Mouse (Mus musculus): ENCODE results near the gene Coil.
A peak's percentile ranks its signal among the peaks of the same experiment; 100 is the strongest.
"Not testable (repeated sequence)": the region's sequence is repeated elsewhere in the genome, so short reads cannot be mapped to it uniquely, and the experiment has no call there.

The Coil gene

DNA sequence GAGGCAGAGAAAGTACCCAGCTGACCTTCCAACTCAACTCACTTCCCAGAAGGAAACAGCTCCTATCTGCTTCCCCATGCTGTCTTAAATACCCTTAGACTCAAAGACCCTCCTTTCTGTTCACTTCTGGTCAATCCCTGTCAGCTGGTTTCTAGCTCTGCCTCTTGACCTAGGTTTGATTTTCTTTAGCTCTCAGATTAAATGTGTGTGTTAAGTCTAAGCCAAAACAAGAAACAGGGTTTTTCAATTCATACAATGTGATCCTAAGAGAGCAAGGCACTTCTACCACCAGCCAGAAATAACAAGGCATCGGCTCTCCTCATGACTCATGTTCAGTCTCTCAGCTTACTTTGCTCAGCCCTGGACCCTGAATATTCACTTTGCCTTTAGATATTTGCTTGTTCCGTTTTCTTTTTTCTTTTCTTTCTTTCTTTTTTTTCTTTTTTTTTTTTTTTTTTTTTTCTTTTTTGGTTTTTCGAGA is 3.1 kb upstream of the Coil start, which contains the start of gene Elobl:
Gene Elobl (minus strand): TSS at position 51 of the 481 bp plus-strand sequence.
- no peak for DNase-seq (ENCODE audit: low spot score in 2 of 2)

DNA sequence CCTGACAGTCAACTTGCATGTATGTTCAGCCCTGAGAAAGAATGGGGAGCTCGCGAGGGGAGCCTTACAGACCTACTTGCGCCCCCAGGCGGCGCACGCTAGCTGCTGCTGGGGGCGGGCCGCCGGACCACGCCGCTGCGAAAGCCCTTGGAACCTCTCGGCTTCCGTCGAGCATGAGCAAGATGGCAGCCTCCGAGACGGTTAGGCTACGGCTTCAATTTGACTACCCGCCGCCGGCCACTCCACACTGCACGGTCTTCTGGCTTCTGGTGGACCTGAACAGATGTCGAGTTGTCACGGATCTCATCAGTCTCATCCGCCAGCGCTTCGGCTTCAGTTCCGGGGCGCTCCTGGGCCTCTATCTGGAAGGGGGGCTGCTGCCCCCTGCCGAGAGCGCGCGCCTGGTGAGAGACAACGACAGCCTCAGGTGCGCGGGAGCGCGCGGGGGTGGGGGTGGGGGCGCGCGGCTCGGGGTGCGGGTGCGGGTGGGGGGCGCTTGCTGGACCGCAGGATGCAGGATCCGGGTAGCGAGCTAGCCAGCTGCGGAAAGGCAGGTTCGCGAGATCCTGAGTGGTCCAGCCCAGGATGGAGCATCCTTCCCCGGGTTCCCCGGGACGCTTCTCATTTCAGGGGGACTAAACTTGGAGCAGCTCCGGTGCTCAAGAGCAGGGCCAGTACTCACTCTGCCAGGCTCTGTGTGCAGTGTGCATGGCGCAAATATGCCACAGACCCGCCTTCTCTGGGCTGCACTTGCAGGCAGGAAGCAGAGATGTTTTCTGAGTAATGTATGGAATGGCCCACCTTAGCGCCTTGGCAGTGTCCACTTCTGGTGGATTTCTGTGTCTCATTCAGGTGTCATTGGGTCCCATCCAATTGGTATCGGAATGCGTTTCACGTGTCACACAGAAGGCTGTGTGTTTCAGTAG is 4.0 kb downstream of the Coil start:
- peak; percentile 86 to 93 for DNase-seq (ENCODE audit: low spot score in 2 of 2)

DNA sequence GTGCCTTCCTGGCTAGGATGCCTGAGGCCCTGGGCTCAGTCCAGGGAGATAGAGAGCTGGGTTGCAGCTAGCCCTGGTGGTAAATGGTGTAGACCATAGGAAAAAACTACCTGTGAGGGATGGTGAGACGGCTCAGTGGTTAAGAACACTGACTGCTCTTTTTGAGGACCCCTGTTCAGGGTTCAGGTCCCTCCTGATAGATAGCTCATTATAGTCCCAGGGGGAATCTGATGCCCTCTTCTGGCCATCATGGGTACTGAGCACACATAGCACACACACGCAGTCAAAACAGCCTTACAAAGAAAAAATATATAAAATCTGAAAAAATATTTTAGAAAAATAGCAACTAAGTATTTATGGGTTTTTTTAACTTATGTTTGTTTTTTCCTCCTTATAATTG is 6.3 kb downstream of the Coil start:
- DNase-seq (ENCODE audit: low spot score in 2 of 2): no peak

DNA sequence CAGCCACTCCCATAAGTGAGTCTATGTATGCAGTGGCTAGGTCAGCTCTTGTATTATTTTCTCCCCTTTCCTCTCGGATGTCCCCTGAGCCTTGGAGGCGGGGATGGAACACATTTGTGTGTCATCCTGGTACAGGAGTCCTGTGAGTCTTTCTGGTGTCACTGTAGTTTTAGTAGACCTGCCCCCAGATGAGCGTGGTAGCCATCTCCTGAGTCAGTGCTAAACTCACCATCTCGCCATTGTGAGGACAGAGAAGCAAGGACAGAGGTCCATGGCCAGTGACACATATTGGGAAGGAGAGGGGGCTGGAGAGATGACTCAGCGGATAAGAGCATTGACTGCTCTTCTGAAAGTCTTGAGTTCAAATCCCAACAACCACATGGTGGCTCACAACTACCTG is 7.1 kb downstream of the Coil start:
- no peak for DNase-seq (ENCODE audit: low spot score in 2 of 2)

DNA sequence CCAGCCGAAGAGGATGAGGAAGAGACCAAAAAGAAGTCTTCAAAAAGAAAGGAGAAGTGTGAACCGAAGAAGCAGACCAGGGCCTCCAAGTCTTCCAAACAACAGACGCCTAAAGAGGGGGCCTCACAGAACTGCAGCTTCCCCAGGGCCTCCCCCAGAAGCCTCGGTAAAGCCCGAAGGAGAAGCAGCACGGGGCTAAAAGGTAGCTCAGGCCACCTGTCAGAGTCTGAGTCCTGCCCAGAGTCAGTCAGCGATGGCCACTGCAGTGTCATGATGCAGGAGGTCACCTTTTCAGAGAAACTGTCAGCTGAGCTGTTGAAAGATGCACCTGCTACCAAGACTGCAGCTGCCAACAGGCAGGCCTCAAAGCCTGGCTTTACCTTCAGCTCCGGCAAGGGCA is 11.3 kb downstream of the Coil start:
- no peak for DNase-seq (ENCODE audit: low spot score in 2 of 2)

DNA sequence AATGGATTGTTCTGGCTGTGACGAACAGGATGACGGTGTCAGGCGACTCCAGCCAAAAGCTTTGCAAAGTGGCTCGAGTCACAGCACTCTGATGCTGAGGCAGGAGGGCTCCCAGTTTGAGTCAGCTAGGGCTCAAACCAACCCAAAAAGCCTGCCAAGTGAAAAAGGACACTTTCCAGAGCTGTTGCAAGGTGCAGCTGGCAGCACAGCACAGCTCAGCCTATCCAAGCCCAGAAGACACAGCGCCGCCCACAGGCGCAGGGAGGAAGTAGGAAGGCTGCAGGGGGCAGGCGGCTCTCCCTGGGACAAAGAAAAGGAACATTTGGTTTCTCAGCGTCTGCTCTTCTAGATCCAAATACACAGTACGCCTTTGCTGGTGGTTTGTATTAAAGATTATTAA is 16.6 kb downstream of the Coil start:
- DNase-seq (ENCODE audit: low spot score in 2 of 2): no peak

DNA sequence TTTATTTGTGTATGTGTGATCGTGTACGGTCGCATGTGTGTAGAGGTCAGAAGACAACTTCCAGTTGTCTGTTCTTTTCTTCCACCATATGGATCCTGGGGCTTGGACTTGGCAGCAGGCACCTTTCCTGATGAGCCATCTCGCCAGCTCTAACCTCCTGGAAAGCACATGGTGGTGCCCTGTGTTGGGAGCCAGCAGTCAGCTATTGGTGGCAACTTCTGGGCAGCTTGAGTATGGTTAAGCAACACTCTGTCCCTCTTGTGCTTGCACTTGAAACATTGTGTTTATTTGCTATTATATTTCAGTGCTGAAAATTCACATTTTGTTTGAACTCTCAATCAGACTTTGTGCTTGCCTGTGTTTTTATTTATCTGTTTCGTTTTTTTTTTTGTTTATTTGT is 18.9 kb downstream of the Coil start:
- DNase-seq (ENCODE audit: low spot score in 2 of 2): no peak

DNA sequence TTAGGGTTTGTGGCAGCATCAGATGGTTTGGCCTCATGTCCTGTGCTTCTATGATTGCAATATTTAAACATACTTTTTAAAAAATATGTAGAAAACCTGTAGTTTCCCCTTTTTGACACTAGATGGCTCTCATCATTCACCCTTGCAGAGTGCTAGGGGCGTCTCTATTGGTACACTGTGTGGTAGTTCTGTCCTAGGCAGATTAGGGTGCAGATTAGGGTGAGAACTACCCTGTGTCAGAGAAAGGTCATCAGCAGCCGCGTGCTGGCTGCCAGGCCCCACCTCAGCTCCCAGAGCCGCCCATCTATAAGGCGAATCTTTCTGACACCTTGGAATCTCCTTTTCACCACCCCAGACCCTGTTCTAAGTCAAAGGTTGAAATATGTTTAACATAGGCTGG is 19.5 kb downstream of the Coil start:
- peak in 1 of 2 experiments; percentile 43 for DNase-seq (ENCODE audit: low spot score in 2 of 2)

DNA sequence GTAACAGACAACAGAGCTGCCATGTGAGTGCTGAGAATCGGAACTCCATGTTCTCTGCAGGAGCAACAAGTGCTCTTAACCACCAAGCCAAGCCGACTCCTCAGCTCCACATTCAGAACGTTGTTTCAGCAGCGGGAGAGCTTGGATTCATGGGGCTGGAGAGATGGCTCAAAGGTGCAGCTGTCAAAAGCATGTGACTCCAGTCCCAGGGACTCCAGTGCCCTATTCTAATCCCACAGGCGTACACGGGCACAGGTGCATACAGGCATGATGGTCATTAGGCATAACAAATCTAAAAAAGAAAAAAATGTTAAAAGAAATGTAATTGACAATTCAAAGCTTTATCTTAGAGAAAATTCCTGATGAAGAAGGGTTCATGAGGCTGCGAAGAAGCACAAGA is 23.1 kb downstream of the Coil start:
- DNase-seq (ENCODE audit: low spot score in 2 of 2): no peak

DNA sequence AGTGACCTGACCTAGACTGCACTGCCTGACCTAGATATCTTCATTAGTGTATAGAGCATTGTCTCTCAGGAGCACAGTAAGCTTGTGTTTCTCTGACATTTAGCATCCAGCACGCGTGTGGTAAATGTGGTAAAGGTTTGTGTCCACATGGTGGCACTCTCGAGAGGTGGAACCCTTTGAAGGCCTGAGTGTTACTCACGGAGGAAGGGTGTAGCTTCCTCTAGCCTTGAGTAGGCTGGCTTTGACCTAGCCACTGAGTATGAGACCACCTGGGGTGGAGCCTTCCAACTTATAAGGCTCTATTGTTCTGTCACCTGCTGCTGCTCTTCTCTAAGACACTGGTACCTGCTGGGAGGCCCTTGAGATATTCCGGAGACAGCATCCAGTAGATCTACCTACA is 23.6 kb downstream of the Coil start:
- peak; percentile 70 to 76 for DNase-seq (ENCODE audit: low spot score in 2 of 2)

DNA sequence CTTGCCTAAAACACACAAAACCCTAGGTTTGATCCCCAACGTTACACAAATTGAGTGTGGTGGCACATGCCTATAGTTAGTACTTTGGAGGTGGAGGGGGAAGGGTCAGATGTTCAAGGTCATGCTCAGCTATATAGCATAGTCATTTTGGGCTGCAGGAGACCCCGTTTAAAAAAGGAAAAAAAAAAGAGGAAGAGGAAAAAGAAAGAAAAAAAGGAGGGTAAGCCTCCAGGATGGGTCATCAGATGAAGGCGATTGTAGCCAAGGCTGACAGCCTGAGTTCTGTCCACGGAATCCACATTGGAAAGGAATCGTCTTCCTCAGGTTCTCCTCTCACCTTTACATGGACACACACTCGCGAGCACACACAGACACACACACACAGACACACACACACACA is 24.4 kb downstream of the Coil start:
- DNase-seq (ENCODE audit: low spot score in 2 of 2): no peak

DNA sequence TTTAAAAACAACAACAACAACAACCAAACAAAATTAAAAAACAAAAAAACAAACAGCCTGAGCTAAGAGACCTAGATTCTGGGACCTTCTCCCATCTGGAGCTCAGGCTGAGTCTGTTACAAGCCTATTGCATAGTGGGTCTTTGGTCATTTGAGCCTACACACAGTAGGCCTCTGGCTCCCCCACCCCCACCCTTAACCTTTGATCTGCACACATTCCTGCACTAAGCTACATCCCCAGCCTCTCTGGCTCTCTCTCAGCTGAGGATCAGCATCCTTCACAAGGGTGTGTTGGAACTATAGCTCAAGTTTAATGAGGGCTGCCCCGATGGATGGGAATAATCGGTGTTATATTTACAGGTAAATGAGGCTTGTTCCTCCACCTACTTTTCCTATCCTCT is 25.6 kb downstream of the Coil start:
- DNase-seq (ENCODE audit: low spot score in 2 of 2): no peak

DNA sequence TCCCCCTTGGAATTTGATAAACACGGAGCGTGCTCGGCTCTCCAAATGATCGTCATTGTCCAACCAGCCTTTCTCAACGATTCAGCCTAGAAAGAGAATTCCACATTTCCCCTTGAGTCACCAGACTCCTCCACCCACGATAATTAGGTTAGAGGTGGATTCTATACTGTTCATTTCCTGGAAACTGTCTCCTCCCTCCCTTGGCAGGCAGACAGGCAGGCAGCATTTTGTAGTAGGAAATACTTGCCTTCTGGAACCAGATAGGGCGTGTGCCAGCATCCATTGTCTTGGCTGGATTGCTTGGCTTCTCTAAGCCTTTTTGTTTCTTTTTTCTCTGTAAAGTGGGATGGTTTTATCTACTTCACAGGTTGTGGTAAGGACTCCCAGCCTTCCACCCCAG is 26.4 kb downstream of the Coil start:
- DNase-seq (ENCODE audit: low spot score in 2 of 2): no peak

DNA sequence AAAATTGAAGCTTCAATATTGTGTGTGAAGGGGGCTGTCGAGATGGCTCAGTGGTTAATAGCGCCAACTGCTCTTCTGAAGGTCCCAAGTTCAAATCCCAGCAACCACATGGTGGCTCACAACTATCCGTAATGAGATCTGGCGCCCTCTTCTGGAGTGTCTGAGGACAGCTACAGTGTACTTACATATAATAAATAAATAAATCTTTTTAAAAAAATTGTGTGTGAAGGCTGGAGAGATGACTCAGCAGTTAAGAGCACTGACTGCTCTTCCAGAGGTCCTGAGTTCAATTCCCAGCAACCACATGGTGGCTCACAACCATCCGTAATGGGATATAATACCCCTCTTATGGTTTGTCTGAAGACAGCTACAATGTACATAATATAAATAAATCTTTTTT is 27.3 kb downstream of the Coil start:
- not testable (repeated sequence) for DNase-seq (ENCODE audit: low spot score in 2 of 2)

DNA sequence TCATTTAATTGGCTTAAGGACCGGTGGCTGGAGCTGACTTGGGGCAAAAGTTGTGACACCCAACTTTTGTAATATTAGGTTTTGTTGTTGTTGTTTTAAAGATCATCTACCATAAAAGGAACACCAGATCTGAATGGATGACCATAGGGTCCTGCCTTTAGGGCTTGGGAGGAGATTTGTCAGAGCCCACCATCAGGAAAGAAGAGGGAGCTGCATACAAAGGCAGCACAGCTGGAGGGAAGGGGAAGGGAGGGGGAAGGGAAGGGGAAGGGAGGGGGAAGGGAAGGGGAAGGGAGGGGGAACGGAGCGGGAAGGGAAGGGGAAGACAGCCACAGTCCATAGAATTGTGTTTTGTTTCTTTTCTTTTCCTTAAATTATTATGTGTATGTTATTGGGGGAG is 28.4 kb downstream of the Coil start:
- DNase-seq (ENCODE audit: low spot score in 2 of 2): no peak

DNA sequence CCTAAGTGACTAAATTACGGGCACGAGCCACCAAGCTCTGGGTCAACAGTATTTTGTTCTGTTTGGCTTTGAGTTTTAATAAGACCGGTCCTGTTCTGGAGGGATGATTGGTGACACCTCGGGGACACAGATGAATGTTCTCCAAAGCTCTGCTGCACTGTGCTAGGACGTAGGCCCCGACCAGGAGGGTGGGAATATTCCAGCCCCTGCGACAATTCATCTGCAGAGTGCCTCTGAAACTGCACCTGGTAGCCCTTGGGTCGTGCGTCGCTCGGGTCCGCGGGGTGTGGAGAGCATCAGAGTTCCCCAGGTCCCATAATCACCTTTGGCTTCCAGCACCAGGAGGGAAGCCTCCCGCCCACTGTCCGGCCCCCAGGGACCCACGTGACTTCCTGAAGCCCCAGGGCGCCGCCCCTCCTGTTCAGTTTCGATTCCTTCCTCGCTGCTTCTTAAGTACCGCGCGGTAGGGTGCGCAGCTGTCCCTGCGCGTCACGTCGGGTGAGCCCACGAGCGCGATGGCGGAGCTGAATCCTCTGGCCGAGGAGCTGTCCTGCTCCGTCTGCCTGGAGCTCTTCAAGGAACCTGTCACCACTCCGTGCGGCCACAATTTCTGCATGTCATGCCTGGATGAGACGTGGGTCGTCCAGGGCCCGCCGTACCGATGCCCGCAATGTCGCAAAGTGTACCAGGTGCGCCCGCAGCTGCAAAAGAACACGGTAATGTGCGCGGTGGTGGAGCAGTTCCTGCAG is 29.1 kb downstream of the Coil start, which contains the start of gene Trim25:
Gene Trim25 (plus strand): TSS at position 403 of the 749 bp plus-strand sequence.
- peak; percentile 90 to 91 for DNase-seq (ENCODE audit: low spot score in 2 of 2)

DNA sequence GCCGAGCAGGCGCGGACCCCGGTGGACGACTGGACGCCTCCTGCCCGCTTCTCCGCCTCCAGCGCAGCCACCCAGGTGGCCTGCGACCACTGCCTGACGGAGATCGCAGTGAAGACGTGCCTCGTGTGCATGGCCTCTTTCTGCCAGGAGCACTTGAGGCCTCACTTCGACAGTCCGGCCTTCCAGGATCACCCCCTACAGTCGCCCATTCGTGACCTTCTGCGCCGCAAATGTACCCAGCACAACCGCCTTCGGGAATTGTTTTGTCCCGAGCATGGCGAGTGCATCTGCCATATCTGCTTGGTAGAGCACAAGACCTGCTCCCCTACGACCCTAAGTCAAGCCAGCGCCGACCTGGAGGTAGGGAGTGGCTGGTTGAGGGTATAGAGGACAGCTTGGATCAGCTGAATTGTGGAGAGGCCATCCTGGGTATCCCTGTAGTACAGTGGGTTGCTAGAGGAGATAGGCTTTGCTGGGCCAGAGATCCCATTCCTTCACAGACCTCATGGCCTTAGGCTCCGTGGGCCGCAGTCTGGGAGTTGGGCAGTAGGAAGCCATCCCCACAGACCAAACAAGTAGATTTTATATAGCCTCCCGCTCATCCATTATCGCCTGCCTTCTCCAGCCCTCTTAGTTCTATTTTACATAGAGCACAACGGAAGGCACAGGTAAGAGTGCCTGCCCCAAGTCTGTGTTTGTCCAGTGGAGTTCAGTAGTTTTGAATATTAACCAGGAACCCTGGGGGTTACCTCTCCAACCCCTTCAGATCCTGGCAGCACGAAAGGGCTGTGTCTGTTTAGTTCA is 29.9 kb downstream of the Coil start:
- DNase-seq (ENCODE audit: low spot score in 2 of 2): no peak

DNA sequence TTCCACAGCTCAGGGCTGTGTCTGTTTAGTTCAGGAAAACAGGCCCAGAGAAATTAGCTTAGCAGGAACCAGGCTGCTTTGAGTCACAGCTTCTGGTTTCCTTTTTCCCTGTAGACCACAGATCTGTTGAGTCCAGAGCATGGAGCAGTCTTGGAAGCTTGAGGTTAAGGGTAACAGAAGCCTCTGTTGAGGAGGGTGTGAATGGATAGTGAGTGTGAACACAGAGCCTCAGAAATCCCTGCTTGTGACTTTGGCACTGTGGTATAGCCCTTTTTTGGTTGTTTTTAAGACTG is 30.4 kb downstream of the Coil start:
- no peak for DNase-seq (ENCODE audit: low spot score in 2 of 2)

DNA sequence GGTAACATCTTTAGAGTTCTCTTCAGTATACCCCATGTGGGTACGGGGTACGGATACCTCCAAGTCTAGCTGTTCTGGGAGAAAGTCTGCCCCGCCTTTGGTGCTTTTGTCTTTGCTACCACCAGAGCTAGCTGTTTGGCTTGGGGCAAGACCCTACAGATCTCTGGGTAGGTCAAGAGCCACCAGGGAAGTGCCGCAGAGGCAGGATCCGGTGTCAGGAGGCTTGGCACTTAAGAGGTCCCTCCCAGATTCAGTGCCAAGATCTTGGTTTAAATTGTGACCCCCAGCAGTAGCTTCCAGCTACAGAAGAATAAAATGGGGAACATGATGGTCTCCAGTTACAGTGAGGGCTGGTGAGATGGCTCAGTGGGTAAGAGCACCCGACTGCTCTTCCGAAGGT is 31.5 kb downstream of the Coil start:
- no peak for DNase-seq (ENCODE audit: low spot score in 2 of 2)

DNA sequence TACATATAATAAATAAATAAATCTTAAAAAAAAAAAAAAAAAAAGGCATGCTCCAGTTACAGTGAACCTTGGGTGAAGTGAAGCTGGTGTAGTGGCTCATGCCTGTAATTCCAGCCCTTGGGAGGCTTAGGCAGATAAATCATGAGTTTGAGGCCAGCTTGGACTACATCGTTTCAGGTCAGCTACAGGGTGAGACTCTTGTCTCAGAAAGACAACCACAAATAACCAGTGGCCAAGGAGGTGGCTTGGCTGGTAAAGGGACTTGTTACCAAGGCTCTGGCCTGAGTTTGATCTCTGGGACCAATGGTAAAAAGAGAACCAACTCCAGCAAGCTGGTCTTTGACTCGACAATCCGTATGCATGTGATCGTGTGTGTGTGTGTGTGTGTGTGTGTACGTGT is 32.0 kb downstream of the Coil start:
- DNase-seq (ENCODE audit: low spot score in 2 of 2): no peak

DNA sequence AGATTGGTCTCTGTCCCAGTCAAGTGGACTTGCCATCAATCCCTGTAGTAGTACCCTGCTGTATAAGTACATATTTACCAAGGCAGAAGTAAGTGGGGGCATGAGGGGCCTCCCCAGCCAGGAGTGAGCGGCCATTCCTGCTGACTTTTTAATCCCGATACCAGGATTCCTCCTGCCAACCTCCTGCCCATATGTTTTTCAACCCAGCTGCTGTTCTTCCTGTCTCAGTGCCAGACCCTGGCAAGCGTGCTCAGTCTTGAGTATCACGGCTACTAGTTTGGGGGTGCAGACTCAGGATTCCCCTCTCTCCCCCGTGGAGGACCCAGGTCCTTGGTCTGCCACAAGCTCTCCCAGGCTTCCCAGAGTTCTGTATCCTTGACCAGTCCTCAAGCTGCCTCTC is 32.6 kb downstream of the Coil start:
- no peak for DNase-seq (ENCODE audit: low spot score in 2 of 2)

DNA sequence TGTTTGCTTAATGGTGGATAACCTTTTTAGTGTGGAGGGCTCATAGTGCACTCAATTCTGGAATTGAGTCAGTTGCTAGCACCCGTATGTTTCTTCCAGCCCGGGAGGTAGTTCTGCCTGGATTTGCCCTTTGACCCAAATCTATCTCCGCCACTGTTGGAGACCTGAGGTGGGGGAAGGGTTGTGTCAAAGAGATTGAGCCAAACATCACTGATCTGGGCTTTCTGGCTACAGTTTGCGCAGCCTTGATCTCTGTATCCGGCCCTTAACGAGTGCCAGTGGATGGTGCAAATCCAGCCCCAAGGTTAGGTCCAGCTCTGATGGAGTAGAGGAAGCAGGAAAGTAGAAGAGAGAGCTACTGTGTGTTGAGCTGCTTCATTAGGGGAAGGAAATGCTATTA is 33.0 kb downstream of the Coil start:
- DNase-seq (ENCODE audit: low spot score in 2 of 2): no peak
